Mouse (Mus musculus) stomach, postnatal 0 days (tissue): ENCODE data around the gene Myh7. TPM values are rescaled to one million over a fixed set of nuclear protein-coding genes. Genes with fewer than 3 reads are reported as not detected.
"Not testable (repeated sequence)": the region's sequence is repeated elsewhere in the genome, so short reads cannot be mapped to it uniquely, and the experiment has no call there.

Experiments used
- ATAC-seq: fragments of 200-750 bp; cut with Nextera tagmentation; 2 replicates; pipeline ENCODE4 v1.8.0; 2017; ENCODE audit not compliant: low FRiP score, low TSS enrichment
- DNase-seq: peaks from one replicate; pipeline ENCODE4 v3.0.0-alpha.2; 2016; ENCODE audit warnings: low spot score
- H3K27ac ChIP-seq: fragments of 300-500 bp; sonication (generic); replicated peaks from 2 replicates; pipeline ENCODE4 v1.5.1; 2014; ENCODE audit warnings: mild to moderate bottlenecking, control low read depth
- H3K27me3 ChIP-seq: fragments of 300-500 bp; sonication (generic); 2 replicates; pipeline ENCODE4 v1.6.1; 2014; ENCODE audit warnings: low read length; ENCODE audit not compliant: control insufficient read depth, insufficient read depth
- H3K36me3 ChIP-seq: fragments of 300-500 bp; sonication (generic); 2 replicates; pipeline ENCODE4 v1.6.1; 2014; ENCODE audit warnings: low read length, mixed read lengths; ENCODE audit not compliant: control insufficient read depth, insufficient read depth
- H3K4me1 ChIP-seq: fragments of 300-500 bp; sonication (generic); replicated peaks from 2 replicates; pipeline ENCODE4 v1.6.1; 2014; ENCODE audit warnings: antibody characterized with exemption; ENCODE audit not compliant: control insufficient read depth, insufficient read depth
- H3K4me2 ChIP-seq: fragments of 300-500 bp; sonication (generic); replicated peaks from 2 replicates; pipeline ENCODE4 v1.6.1; 2014; ENCODE audit warnings: low read depth, mild to moderate bottlenecking, control low read depth, moderate library complexity
- H3K4me3 ChIP-seq: fragments of 300-500 bp; sonication (generic); 2 replicates; pipeline ENCODE4 v1.5.1; 2014; ENCODE audit warnings: low read depth, low read length, control low read depth
- H3K9ac ChIP-seq: fragments of 300-500 bp; sonication (generic); 2 replicates; pipeline ENCODE4 v1.6.1; 2014; ENCODE audit warnings: mild to moderate bottlenecking, low read length, control low read depth, mixed read lengths
- H3K9me3 ChIP-seq: fragments of 300-500 bp; sonication (generic); 2 replicates; pipeline ENCODE4 v1.6.1; 2016; ENCODE audit warnings: low read length; ENCODE audit not compliant: control insufficient read depth
- CTCF ChIP-seq: IDR thresholded peaks from 2 replicates; pipeline ENCODE4 v1.5.1; 2016; ENCODE audit warnings: antibody characterized with exemption, low read depth, mild to moderate bottlenecking, moderate library complexity
- EP300 ChIP-seq: optimal IDR thresholded peaks from 2 replicates; pipeline ENCODE3; 2016; ENCODE audit warnings: antibody characterized with exemption
- WGBS: fragments of 180-500 bp; shearing (Covaris S2); extraction: QIAGEN DNeasy Blood & Tissue Kit; methylation state at CpG from one replicate; pipeline ENCODE4 v1.1.7; 2014; 5-methylcytosine and 5-hydroxymethylcytosine counted together
- polyA plus RNA-seq: library from polyadenylated mRNA; unstranded; fragments of >200 nt; fragmentation: Nextera tagmentation; extraction: Ambion mirVana; gene quantifications from 2 replicates; pipeline ENCODE4 v1.2.1, GENCODE M21; 2015

Gene Myh7
- polyA plus RNA-seq, 1 experiment from 2014 or later: 1.4 TPM

GRCm38 (mm10) chr14:55002687-55003120 is 8.3 kb upstream of the Myh7 start:
- ATAC-seq (no peak), DNase-seq (no peak)
- Histone ChIP-seq H3K27ac (no peak overlapping the region), H3K36me3 (no peaks in the 10 kb centered on the region), H3K4me3 (no peak overlapping the region), H3K9ac (no peak overlapping the region), H3K27me3 (no peaks in the 10 kb centered on the region), H3K4me2 (no peak overlapping the region), H3K4me1 (no peaks in the 10 kb centered on the region), H3K9me3 (no peaks in the 10 kb centered on the region)
- TF ChIP-seq CTCF (no peak), EP300 (no peak)
- WGBS: 47% methylated on average over 7 of the region's 7 CpGs

- Histone ChIP-seq H3K4me3 (no peak overlapping the region), H3K4me2 (no peak overlapping the region), H3K27me3 (no peaks in the 10 kb centered on the region), H3K27ac (no peak overlapping the region), H3K36me3 (no peaks in the 10 kb centered on the region), H3K9ac (no peak overlapping the region), H3K9me3 (no peaks in the 10 kb centered on the region), H3K4me1 (no peaks in the 10 kb centered on the region)
- TF ChIP-seq EP300: no peak
- TF ChIP-seq CTCF: no peak
- DNase-seq (no peak), ATAC-seq (no peak)
- 41% methylated on average over 12 of the region's 12 CpGs for WGBS
These were observed 7.7 kb upstream of the Myh7 start for GRCm38 (mm10) chr14:55001938-55002686.

- H3K27me3 ChIP-seq: no peaks in the 10 kb centered on the region
- H3K9me3 ChIP-seq: no peaks in the 10 kb centered on the region
- no peak for ATAC-seq
- no peaks in the 10 kb centered on the region for H3K36me3 ChIP-seq
- H3K9ac ChIP-seq: no peak overlapping the region
- TF ChIP-seq CTCF: 0 out of 2 replicates have a peak, but pooled peaks have one; percentile 19
- no peak for TF ChIP-seq EP300
- H3K4me2 ChIP-seq: no peak overlapping the region
- no peaks in the 10 kb centered on the region for H3K4me1 ChIP-seq
- H3K4me3 ChIP-seq: no peak overlapping the region
- no peak overlapping the region for H3K27ac ChIP-seq
- 96% methylated on average over 2 of the region's 2 CpGs for WGBS
- DNase-seq: no peak
These were observed 7.0 kb upstream of the Myh7 start for GRCm38 (mm10) chr14:55001446-55001845.

GRCm38 (mm10) chr14:55000814-55001213 is 6.4 kb upstream of the Myh7 start:
- no peak for ATAC-seq
- Histone ChIP-seq H3K4me3 (no peak overlapping the region), H3K9me3 (no peaks in the 10 kb centered on the region), H3K4me1 (no peaks in the 10 kb centered on the region), H3K36me3 (no peaks in the 10 kb centered on the region), H3K27ac (no peak overlapping the region), H3K4me2 (no peak overlapping the region), H3K27me3 (no peaks in the 10 kb centered on the region), H3K9ac (no peak overlapping the region)
- WGBS: 82% methylated on average over 6 of the region's 6 CpGs
- no peak for DNase-seq
- TF ChIP-seq CTCF: no peak

GRCm38 (mm10) chr14:54999868-55000267 is 5.4 kb upstream of the Myh7 start:
- 72% methylated on average over 5 of the region's 5 CpGs for WGBS
- not testable (repeated sequence) for H3K27me3 ChIP-seq, DNase-seq, H3K4me1 ChIP-seq, ATAC-seq, H3K27ac ChIP-seq, H3K4me3 ChIP-seq, H3K36me3 ChIP-seq, H3K9ac ChIP-seq, H3K4me2 ChIP-seq, H3K9me3 ChIP-seq
- peak; percentile 45 for TF ChIP-seq CTCF

GRCm38 (mm10) chr14:54998680-54999079 is 4.3 kb upstream of the Myh7 start:
- ATAC-seq: no peak
- H3K9ac ChIP-seq: no peak overlapping the region
- no peaks in the 10 kb centered on the region for H3K27me3 ChIP-seq
- TF ChIP-seq CTCF (no peak), EP300 (no peak)
- H3K36me3 ChIP-seq: no peaks in the 10 kb centered on the region
- no peak for DNase-seq
- no peaks in the 10 kb centered on the region for H3K4me1 ChIP-seq
- H3K9me3 ChIP-seq: no peaks in the 10 kb centered on the region
- H3K27ac ChIP-seq: no peak overlapping the region
- H3K4me2 ChIP-seq: no peak overlapping the region
- no peak overlapping the region for H3K4me3 ChIP-seq
